Mouse (Mus musculus) kidney, adult 2 months (tissue): ENCODE results near the gene Cobl.

Source experiments
- CTCF ChIP-seq: fragments of 200-500 bp; conservative IDR thresholded peaks from 2 replicates; pipeline ENCODE4 v1.5.1; 2011; ENCODE audit warnings: low read depth, mild to moderate bottlenecking, control low read depth, low read length, moderate library complexity, mixed read lengths; ENCODE audit not compliant: insufficient read depth, insufficient read length
- POLR2A ChIP-seq: fragments of 200-500 bp; IDR thresholded peaks from one replicate; pipeline ENCODE4 v1.6.1; 2011; ENCODE audit warnings: low read depth, low read length, control low read depth

DNA sequence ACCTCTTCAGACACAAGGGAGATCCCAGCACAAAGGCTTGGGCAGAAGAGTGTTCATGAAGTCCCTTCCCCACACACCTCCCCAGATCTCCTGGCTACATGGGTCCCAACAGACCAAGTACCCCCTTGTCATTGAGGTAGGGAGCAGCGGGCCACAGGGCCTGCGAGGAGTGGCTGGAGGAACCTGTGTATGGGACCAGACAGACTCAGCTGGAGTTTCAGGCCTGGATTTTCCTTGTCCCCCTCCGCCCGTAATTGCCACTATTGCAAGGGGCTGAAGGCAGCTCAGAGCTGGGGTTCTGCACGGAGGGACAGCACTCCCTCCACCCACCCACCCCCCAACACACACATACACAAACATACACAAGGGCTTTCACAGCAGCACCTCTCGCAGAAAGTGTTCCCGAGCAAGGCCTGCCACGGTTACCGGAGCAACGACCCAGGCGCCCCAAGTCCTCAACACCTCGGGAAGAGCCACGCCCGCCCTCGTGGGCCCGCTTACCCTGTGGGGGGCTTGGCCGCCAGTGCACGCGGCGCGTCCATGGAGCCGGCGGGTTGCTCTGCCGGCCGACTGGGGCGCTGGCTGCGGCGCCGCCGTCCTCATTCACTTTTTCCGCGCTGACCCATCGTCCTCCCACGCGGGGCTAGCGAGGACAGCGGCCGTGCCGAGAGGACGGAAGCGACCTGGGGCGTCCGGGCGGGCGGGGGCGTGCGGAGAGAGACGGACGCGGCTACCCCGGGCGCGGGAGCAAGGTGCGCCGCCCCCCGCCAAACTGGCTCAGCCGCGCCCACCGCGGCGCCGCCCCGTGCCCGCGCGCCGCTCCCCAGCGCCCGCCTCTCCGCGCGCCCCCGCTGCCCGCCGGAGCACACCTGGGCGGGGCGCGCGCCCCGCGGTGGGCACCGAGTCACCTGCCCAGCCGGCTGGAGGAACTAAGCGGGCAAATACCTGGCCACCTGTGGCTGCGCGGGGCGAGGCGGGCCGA is at the start of gene Cobl:
- TF ChIP-seq POLR2A (no peak), CTCF (no peak)
